Mouse (Mus musculus) testis, adult 2 months (tissue): ENCODE measurements around the gene Lrrk1.

ENCODE experiments used
- CTCF ChIP-seq: fragments of 200-500 bp; IDR thresholded peaks from 2 replicates; pipeline ENCODE4 v1.5.1; 2012; ENCODE audit warnings: low read depth, mild to moderate bottlenecking, inconsistent platforms, low read length, moderate library complexity; ENCODE audit not compliant: control insufficient read depth, insufficient read depth, insufficient replicate concordance
- POLR2A ChIP-seq: fragments of 200-500 bp; IDR thresholded peaks from 2 replicates; pipeline ENCODE4 v1.6.1; 2012; ENCODE audit warnings: low read depth, mild to moderate bottlenecking, inconsistent platforms, low read length, moderate library complexity; ENCODE audit not compliant: control insufficient read depth

GRCm38 (mm10) chr7:66301486-66301885, 86.7 kb downstream of the Lrrk1 start:
- TF ChIP-seq CTCF (no peak), POLR2A (no peak)
